In the genomic region with DNA sequence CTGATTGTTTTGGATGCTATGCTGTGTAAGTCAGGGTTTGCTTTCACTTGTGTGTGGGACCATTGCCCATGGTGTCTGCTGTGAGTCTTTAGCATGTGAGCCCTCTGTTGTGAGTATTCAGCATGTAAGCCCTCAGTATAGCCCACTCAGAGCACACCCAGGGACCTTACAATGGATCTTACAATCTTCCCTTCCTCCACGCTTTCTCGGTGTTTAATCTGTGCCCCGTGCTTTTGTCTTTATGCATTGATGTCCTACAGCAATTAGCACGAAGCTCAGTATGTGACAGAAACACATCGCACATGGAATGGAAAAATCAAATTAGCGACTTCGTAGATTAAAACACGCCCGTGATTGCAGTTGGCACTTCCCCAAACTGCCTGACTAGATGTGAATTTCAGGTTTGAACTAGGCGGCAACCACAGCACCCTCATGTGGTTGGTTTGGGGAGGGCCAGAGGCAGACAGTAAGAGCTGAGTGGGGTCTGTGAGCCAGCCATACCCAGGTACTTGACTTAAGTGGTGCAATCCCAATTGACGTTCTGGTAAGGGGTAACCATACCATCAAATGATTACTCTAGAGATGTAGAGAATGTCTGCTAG, we compare ENCODE assay signal across 8 mouse cellular contexts. TPM values are rescaled to one million over a fixed set of nuclear protein-coding genes. Genes with fewer than 3 reads are reported as not detected.
DNase-seq lines count a peak whose midpoint lies in the region; ATAC-seq lines count a peak whose summit lies in the region.
"Had no signal": no experiment of that assay in that cellular context is flagged by ENCODE, and none has a peak within 500 bp of the region (broad histone marks: within the 10 kb centered on the region; RNA-seq: fewer than 3 reads in every experiment).

No protein-coding gene starts in this region.

- ATAC-seq in inflammation-experienced regulatory T-cells, adult 6 months, result no peak
- no peak for ATAC-seq in midbrain, embryonic 16.5 days

- no peaks in the 10 kb centered on the region for H3K9me3 ChIP-seq in midbrain, embryonic 16.5 days (replicated peaks; ENCODE audit: control insufficient read depth, low read length, poor library complexity, severe bottlenecking)

- no peaks in the 10 kb centered on the region for H3K4me1 ChIP-seq in midbrain, embryonic 16.5 days (ENCODE audit: control insufficient read depth, insufficient read depth, low read length)

- H3K4me2 ChIP-seq in midbrain, embryonic 16.5 days (ENCODE audit: low read length), result no peak overlapping the region
- H3K4me2 ChIP-seq: midbrain, embryonic 11.5 days had no signal

- no peak overlapping the region for H3K27ac ChIP-seq in midbrain, embryonic 16.5 days (ENCODE audit: low read length)

- H3K27me3 ChIP-seq in midbrain, embryonic 16.5 days (ENCODE audit: control insufficient read depth, insufficient read depth, low read depth, low read length), result no peaks in the 10 kb centered on the region

- H3K36me3 ChIP-seq in midbrain, embryonic 16.5 days (ENCODE audit: control insufficient read depth, insufficient read depth, low read length), result no peaks in the 10 kb centered on the region

- WGBS in midbrain, embryonic 16.5 days, result 84% methylated on average over 11 of the region's 11 CpGs

- H3K9ac ChIP-seq in midbrain, embryonic 16.5 days (ENCODE audit: low read depth, low read length), result no peak overlapping the region

- H3K4me3 ChIP-seq in midbrain, embryonic 16.5 days (ENCODE audit: low read depth, low read length), result no peak overlapping the region

- DNase-seq in layer of hippocampus, adult 11-12 months (ENCODE audit: low spot score), result peak; percentile 64
- DNase-seq in layer of hippocampus, adult 9-10 months (ENCODE audit: low spot score), result no peak
- peak; percentile 4 for DNase-seq in c-Kit-positive CD71-negative TER-119-negative erythroid progenitor cells, embryonic 14.5 days (ENCODE audit: low read depth)
- DNase-seq in frontal cortex, postnatal 36 days (ENCODE audit: low spot score in 2 of 2), result peak; percentile 18 to 47
- peak; percentile 46 for DNase-seq in right cerebral cortex, adult 2 months (ENCODE audit: low spot score in 2 of 2)

RNA-seq across cellular contexts. Expression of gene Kif6, which starts 28.1 kb away (rescaled TPM):
- polyA plus RNA-seq in inflammation-experienced regulatory T-cells, adult 6 months (2017; shearing (Covaris generic)), result not detected
- 2.2 and 2.5 TPM in 2 replicates for polyA plus RNA-seq in midbrain, embryonic 16.5 days (2015; fragmentation: Nextera tagmentation; extraction: Ambion mirVana)
